Mouse (Mus musculus) embryonic facial prominence, embryonic 11.5 days (tissue): ENCODE measurements around the gene Gm16253. TPM values are rescaled to one million over a fixed set of nuclear protein-coding genes. Genes with fewer than 3 reads are reported as not detected.

Experiments
- ATAC-seq: fragments of 200-750 bp; cut with Nextera tagmentation; replicated peaks from 2 replicates; pipeline ENCODE4 v1.8.0; 2017; ENCODE audit warnings: low read depth; ENCODE audit not compliant: insufficient number of reproducible peaks, low FRiP score, low TSS enrichment
- DNase-seq: peaks from one replicate; pipeline ENCODE4 v3.0.0-alpha.2; 2015; ENCODE audit warnings: low spot score
- H3K27ac ChIP-seq: fragments of 300-500 bp; sonication (generic); replicated peaks from 2 replicates; pipeline ENCODE4 v1.5.1; 2014; ENCODE audit warnings: mild to moderate bottlenecking, low read depth, low read length, control low read depth
- H3K27me3 ChIP-seq: fragments of 300-500 bp; sonication (generic); 2 replicates; pipeline ENCODE4 v1.6.1; 2014; ENCODE audit warnings: mild to moderate bottlenecking, low read length, moderate library complexity, mixed read lengths; ENCODE audit not compliant: control insufficient read depth, insufficient read depth
- H3K36me3 ChIP-seq: fragments of 300-500 bp; sonication (generic); replicated peaks from 2 replicates; pipeline ENCODE4 v1.6.1; 2014; ENCODE audit warnings: low read depth, mild to moderate bottlenecking, low read length, moderate library complexity, mixed read lengths; ENCODE audit not compliant: control insufficient read depth, insufficient read depth
- H3K4me1 ChIP-seq: fragments of 300-500 bp; sonication (generic); 2 replicates; pipeline ENCODE4 v1.6.1; 2014; ENCODE audit warnings: low read length, mixed read lengths; ENCODE audit not compliant: control insufficient read depth, insufficient read depth
- H3K4me2 ChIP-seq: fragments of 300-500 bp; sonication (generic); 2 replicates; pipeline ENCODE4 v1.6.1; 2014; ENCODE audit warnings: low read depth, mild to moderate bottlenecking, control low read depth, low read length, moderate library complexity
- H3K4me3 ChIP-seq: fragments of 300-500 bp; sonication (generic); 2 replicates; pipeline ENCODE4 v1.5.1; 2014; ENCODE audit warnings: low read depth, low read length, control low read depth
- H3K9ac ChIP-seq: fragments of 300-500 bp; sonication (generic); replicated peaks from 2 replicates; pipeline ENCODE4 v1.6.1; 2014; ENCODE audit warnings: mild to moderate bottlenecking, control low read depth, low read length
- H3K9me3 ChIP-seq: fragments of 300-500 bp; sonication (generic); replicated peaks from 2 replicates; pipeline ENCODE4 v1.6.1; 2016; ENCODE audit warnings: mild to moderate bottlenecking, low read length, inconsistent platforms, mixed read lengths; ENCODE audit not compliant: control insufficient read depth
- WGBS: fragments of 180-500 bp; shearing (Covaris S2); extraction: QIAGEN DNeasy Blood & Tissue Kit; methylation state at CpG from one replicate; pipeline ENCODE4 v1.1.7; 2014; 5-methylcytosine and 5-hydroxymethylcytosine counted together
- polyA plus RNA-seq: library from polyadenylated mRNA; unstranded; fragments of >200 nt; fragmentation: Nextera tagmentation; extraction: Ambion mirVana; gene quantifications from 2 replicates; pipeline ENCODE4 v1.2.1, GENCODE M21; 2014

Gene Gm16253
- polyA plus RNA-seq, 1 experiment from 2014 or later: not detected

- Histone ChIP-seq H3K36me3 (no peaks in the 10 kb centered on the region; the same call in 1 of the 2 replicates), H3K9me3 (no peaks in the 10 kb centered on the region), H3K27me3 (no peaks in the 10 kb centered on the region), H3K27ac (no peak overlapping the region), H3K4me1 (no peaks in the 10 kb centered on the region), H3K9ac (no peak overlapping the region), H3K4me3 (no peak overlapping the region), H3K4me2 (no peak overlapping the region)
- DNase-seq: no peak
- no peak for ATAC-seq
- 50% methylated on average over 7 of the region's 7 CpGs for WGBS
These were observed 12.2 kb upstream of the Gm16253 start for GRCm38 (mm10) chr3:96564633-96565032.

GRCm38 (mm10) chr3:96565105-96565504 is 11.7 kb upstream of the Gm16253 start:
- ATAC-seq (no peak), DNase-seq (no peak)
- no peaks in the 10 kb centered on the region; the same call in 1 of the 2 replicates for H3K36me3 ChIP-seq
- H3K4me3 ChIP-seq: no peak overlapping the region
- H3K9ac ChIP-seq: no peak overlapping the region
- no peaks in the 10 kb centered on the region for H3K4me1 ChIP-seq
- whole genome bisulfite sequencing: 74% methylated on average over 3 of the region's 3 CpGs
- H3K4me2 ChIP-seq: no peak overlapping the region
- H3K27ac ChIP-seq: no peak overlapping the region
- no peaks in the 10 kb centered on the region for H3K9me3 ChIP-seq
- no peaks in the 10 kb centered on the region for H3K27me3 ChIP-seq

- Histone ChIP-seq H3K36me3 (no peaks in the 10 kb centered on the region), H3K9ac (no peak overlapping the region), H3K27ac (no peak overlapping the region), H3K27me3 (no peaks in the 10 kb centered on the region), H3K4me2 (no peak overlapping the region), H3K9me3 (no peaks in the 10 kb centered on the region), H3K4me1 (no peaks in the 10 kb centered on the region), H3K4me3 (no peak overlapping the region)
- no peak for DNase-seq
- no peak for ATAC-seq
- WGBS: 89% methylated on average over 8 of the region's 8 CpGs
These were observed 9.9 kb upstream of the Gm16253 start for GRCm38 (mm10) chr3:96566661-96567450.

- no peak overlapping the region for H3K4me3 ChIP-seq
- no peaks in the 10 kb centered on the region for H3K36me3 ChIP-seq
- no peaks in the 10 kb centered on the region for H3K9me3 ChIP-seq
- no peak overlapping the region for H3K9ac ChIP-seq
- no peak for ATAC-seq
- no peak for DNase-seq
- H3K27ac ChIP-seq: no peak overlapping the region
- no peaks in the 10 kb centered on the region for H3K27me3 ChIP-seq
- no peaks in the 10 kb centered on the region for H3K4me1 ChIP-seq
- WGBS: 70% methylated on average over 8 of the region's 8 CpGs
- H3K4me2 ChIP-seq: no peak overlapping the region
These were observed 8.2 kb upstream of the Gm16253 start for GRCm38 (mm10) chr3:96568605-96569004.

GRCm38 (mm10) chr3:96569506-96569905 is 7.3 kb upstream of the Gm16253 start:
- H3K4me2 ChIP-seq: no peak overlapping the region
- H3K27ac ChIP-seq: no peak overlapping the region
- DNase-seq (no peak), ATAC-seq (no peak)
- no peak overlapping the region for H3K4me3 ChIP-seq
- H3K9ac ChIP-seq: no peak overlapping the region
- 88% methylated on average over 13 of the region's 13 CpGs for WGBS
- no peaks in the 10 kb centered on the region for H3K9me3 ChIP-seq
- no peaks in the 10 kb centered on the region for H3K36me3 ChIP-seq
- no peaks in the 10 kb centered on the region for H3K4me1 ChIP-seq
- no peaks in the 10 kb centered on the region for H3K27me3 ChIP-seq

- Histone ChIP-seq H3K4me2 (no peak overlapping the region), H3K9ac (no peak overlapping the region), H3K9me3 (no peaks in the 10 kb centered on the region), H3K27me3 (no peaks in the 10 kb centered on the region), H3K36me3 (no peaks in the 10 kb centered on the region), H3K27ac (no peak overlapping the region), H3K4me3 (no peak overlapping the region), H3K4me1 (no peaks in the 10 kb centered on the region)
- no peak for DNase-seq
- no peak for ATAC-seq
- 86% methylated on average over 11 of the region's 11 CpGs for WGBS
These were observed 6.7 kb upstream of the Gm16253 start for GRCm38 (mm10) chr3:96569966-96570605.

GRCm38 (mm10) chr3:96570643-96571042 is 6.1 kb upstream of the Gm16253 start:
- ATAC-seq (no peak), DNase-seq (no peak)
- Histone ChIP-seq H3K27ac (no peak overlapping the region), H3K9me3 (no peaks in the 10 kb centered on the region), H3K36me3 (no peaks in the 10 kb centered on the region), H3K27me3 (no peaks in the 10 kb centered on the region), H3K9ac (no peak overlapping the region), H3K4me2 (no peak overlapping the region), H3K4me1 (no peaks in the 10 kb centered on the region), H3K4me3 (no peak overlapping the region)
- 68% methylated on average over 7 of the region's 7 CpGs for WGBS

- no peaks in the 10 kb centered on the region for H3K27me3 ChIP-seq
- H3K9me3 ChIP-seq: no peaks in the 10 kb centered on the region
- no peak for ATAC-seq
- no peaks in the 10 kb centered on the region for H3K4me1 ChIP-seq
- no peak overlapping the region for H3K4me2 ChIP-seq
- H3K4me3 ChIP-seq: no peak overlapping the region
- no peak for DNase-seq
- H3K9ac ChIP-seq: no peak overlapping the region
- 78% methylated on average over 2 of the region's 2 CpGs for WGBS
- no peak overlapping the region for H3K27ac ChIP-seq
- no peaks in the 10 kb centered on the region for H3K36me3 ChIP-seq
These were observed 5.4 kb upstream of the Gm16253 start for GRCm38 (mm10) chr3:96571336-96571735.
